Mouse (Mus musculus) lung, embryonic 15.5 days (tissue): ENCODE measurements around the gene Rbm14. TPM values are rescaled to one million over a fixed set of nuclear protein-coding genes. Genes with fewer than 3 reads are reported as not detected.

Experiments used
- ATAC-seq: fragments of 200-750 bp; cut with Nextera tagmentation; 2 replicates; pipeline ENCODE4 v1.8.0; 2017; ENCODE audit warnings: moderate number of reproducible peaks, borderline replicate concordance; ENCODE audit not compliant: low FRiP score, low TSS enrichment; ENCODE audit errors: extremely low read depth
- H3K27ac ChIP-seq: fragments of 300-500 bp; sonication (generic); 2 replicates; pipeline ENCODE4 v1.5.1; 2015; ENCODE audit warnings: moderate library complexity, mild to moderate bottlenecking, inconsistent platforms
- H3K27me3 ChIP-seq: fragments of 300-500 bp; sonication (generic); 2 replicates; pipeline ENCODE4 v1.6.1; 2015; ENCODE audit warnings: inconsistent platforms
- H3K36me3 ChIP-seq: fragments of 300-500 bp; sonication (generic); 2 replicates; pipeline ENCODE4 v1.6.1; 2015; ENCODE audit warnings: inconsistent platforms
- H3K4me1 ChIP-seq: fragments of 300-500 bp; sonication (generic); 2 replicates; pipeline ENCODE4 v1.6.1; 2015; ENCODE audit warnings: inconsistent platforms
- H3K4me2 ChIP-seq: fragments of 300-500 bp; sonication (generic); 2 replicates; pipeline ENCODE4 v1.6.1; 2015; ENCODE audit warnings: inconsistent platforms, mild to moderate bottlenecking, moderate library complexity
- H3K4me3 ChIP-seq: fragments of 300-500 bp; sonication (generic); 2 replicates; pipeline ENCODE4 v1.5.1; 2015; ENCODE audit warnings: mild to moderate bottlenecking, inconsistent platforms
- H3K9ac ChIP-seq: fragments of 300-500 bp; sonication (generic); 2 replicates; pipeline ENCODE4 v1.6.1; 2015; ENCODE audit warnings: inconsistent platforms
- H3K9me3 ChIP-seq: fragments of 300-500 bp; sonication (generic); 2 replicates; pipeline ENCODE4 v1.6.1; 2016; ENCODE audit warnings: inconsistent platforms
- WGBS: fragments of 180-500 bp; shearing (Covaris S2); methylation state at CpG from one replicate; pipeline ENCODE4 v1.1.7; 2015; 5-methylcytosine and 5-hydroxymethylcytosine counted together
- polyA plus RNA-seq: library from polyadenylated mRNA; unstranded; fragments of >200 nt; fragmentation: Nextera tagmentation; extraction: Ambion mirVana; gene quantifications from 2 replicates; pipeline ENCODE4 v1.2.1, GENCODE M21; 2015

The Rbm14 gene
- polyA plus RNA-seq, 1 experiment from 2014 or later: 95.3 TPM

DNA sequence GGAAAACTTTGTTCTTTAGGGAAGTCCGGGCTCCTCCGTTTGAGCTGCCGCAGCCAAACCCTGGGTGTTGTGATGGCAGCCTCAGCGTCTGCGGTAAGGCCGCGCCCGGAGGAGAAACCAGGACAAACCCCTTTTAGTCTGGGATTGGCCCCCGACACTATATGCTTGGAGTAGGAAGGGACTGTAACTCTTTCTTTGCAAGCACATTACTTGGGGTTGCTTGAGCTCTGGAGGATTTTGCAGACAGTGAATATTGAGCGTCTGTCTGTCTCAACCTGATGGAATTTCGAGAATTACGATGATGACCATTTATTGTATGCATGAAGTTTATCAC is 442 bp upstream of the Rbm14 start:
- peak overlapping the region; percentile 72 for H3K4me3 ChIP-seq
- peak overlapping the region; percentile 83 for H3K9ac ChIP-seq
- no peaks in the 10 kb centered on the region for H3K27me3 ChIP-seq
- WGBS: 4% methylated on average over 12 of the region's 12 CpGs
- H3K27ac ChIP-seq: peak overlapping the region; percentile 95
- H3K36me3 ChIP-seq: no peaks in the 10 kb centered on the region; the same call in 1 of the 2 replicates
- peak; percentile 46 for ATAC-seq
- no peaks in the 10 kb centered on the region for H3K9me3 ChIP-seq
- peaks cover 15% of the 10 kb centered on the region for H3K4me1 ChIP-seq
- peak overlapping the region; percentile 73 for H3K4me2 ChIP-seq

DNA sequence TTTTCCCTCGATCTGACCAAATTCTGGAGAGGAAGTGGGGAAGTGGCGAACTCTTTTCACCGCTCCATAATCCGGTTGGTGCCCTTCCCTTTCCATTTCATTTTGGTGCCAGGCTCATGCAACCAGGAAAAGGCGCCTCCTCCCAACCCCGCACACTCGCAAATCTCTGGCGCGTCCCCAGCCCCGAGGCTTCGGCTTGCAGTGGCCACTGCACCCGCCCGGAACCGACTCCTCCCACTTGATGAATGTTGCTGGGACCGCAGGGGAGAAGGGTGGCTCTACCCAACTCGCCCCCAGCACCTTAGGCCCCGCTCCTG is 730 bp downstream of the Rbm14 start:
- Histone ChIP-seq H3K4me1 (peaks cover 18% of the 10 kb centered on the region), H3K27me3 (no peaks in the 10 kb centered on the region), H3K27ac (peak overlapping the region; percentile 96), H3K9ac (peak overlapping the region; percentile 73), H3K36me3 (no peaks in the 10 kb centered on the region; the same call in 1 of the 2 replicates), H3K9me3 (no peaks in the 10 kb centered on the region), H3K4me3 (peak overlapping the region; percentile 72), H3K4me2 (peak overlapping the region; percentile 73)
- no peak for ATAC-seq
- WGBS: under 1% methylated on average over 17 of the region's 17 CpGs

DNA sequence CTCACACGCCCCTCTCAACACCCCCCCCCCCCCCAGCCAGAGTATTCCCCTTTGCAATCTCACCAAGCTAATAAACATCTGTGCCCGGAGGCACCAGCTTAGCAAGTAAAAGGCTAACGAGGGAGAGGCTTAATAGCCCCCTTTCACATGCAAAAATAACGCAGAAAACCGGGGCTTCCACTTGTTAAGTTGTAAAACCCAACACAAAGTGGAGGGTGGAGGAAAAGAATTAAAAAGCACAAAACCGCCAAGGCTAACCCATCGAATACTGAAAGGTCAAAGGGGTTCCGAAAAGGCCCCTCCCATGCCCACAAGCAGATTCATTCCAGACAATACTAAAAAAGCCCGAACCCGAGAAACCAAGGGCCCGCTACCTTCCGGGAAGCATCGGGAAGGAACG is 1.1 kb downstream of the Rbm14 start:
- H3K36me3 ChIP-seq: no peaks in the 10 kb centered on the region; the same call in 1 of the 2 replicates
- H3K9me3 ChIP-seq: no peaks in the 10 kb centered on the region
- no peak for ATAC-seq
- under 1% methylated on average over 14 of the region's 14 CpGs for WGBS
- H3K27me3 ChIP-seq: no peaks in the 10 kb centered on the region
- peak overlapping the region; percentile 73 for H3K4me2 ChIP-seq
- H3K27ac ChIP-seq: peak overlapping the region; percentile 96
- peak overlapping the region; percentile 73 for H3K9ac ChIP-seq
- peak overlapping the region; percentile 72 for H3K4me3 ChIP-seq
- H3K4me1 ChIP-seq: peaks cover 19% of the 10 kb centered on the region

DNA sequence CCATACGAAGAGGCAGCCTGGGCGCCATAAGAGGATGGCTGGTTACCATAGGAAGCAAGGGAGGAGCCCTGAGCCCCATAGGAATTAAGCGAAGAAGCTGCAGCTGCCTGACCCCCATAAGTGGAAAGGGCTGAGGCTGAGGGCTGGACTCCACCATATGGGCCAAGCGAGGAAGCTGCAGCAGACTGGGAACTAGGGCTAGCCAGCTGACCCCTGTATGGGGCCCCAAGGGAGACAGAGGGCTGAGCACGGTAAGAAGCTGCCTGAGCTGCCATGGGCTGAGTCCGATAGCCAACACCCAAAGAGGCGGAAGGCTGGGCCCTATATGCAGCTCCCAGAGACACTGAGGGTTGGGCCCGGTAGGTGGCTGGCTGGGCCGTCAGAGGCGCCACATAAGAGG is 8.2 kb downstream of the Rbm14 start:
- 0 out of 2 replicates have a peak, but pooled peaks have one; percentile 11 for ATAC-seq

DNA sequence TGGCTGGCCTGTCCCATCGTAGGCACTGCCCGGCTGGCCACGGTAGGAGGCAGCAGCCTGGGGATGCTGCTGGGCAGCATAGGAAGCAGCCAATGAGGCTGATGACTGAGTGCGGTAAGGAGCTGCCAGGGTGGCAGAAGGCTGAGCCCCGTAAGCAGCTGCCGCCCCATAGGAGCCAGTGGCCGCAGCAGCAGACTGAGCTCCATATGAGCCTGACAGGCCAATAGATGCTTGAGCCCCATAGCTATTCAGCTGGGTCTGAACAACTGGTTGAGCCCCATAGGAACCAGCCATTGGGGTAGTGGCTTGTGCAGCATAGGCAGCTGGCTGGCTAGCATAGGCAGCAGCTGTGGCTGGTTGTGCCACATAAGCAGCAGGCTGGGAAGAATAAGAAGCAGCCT is 8.7 kb downstream of the Rbm14 start:
- 0 out of 2 replicates have a peak, but pooled peaks have one; percentile 42 for ATAC-seq
- no peak overlapping the region for H3K27ac ChIP-seq
- H3K36me3 ChIP-seq: peaks cover 55% of the 10 kb centered on the region

More for the DNA sequence above, 8.2 kb downstream of the Rbm14 start:
- Histone ChIP-seq H3K36me3 (peaks cover 51% of the 10 kb centered on the region), H3K9me3 (no peaks in the 10 kb centered on the region), H3K27me3 (no peaks in the 10 kb centered on the region), H3K27ac (no peak overlapping the region), H3K4me1 (0 out of 2 replicates have a peak, but pooled peaks cover 4% of the 10 kb centered on the region), H3K4me2 (no peak overlapping the region), H3K9ac (no peak overlapping the region), H3K4me3 (no peak overlapping the region)
- WGBS: 82% methylated on average over 10 of the region's 10 CpGs

DNA sequence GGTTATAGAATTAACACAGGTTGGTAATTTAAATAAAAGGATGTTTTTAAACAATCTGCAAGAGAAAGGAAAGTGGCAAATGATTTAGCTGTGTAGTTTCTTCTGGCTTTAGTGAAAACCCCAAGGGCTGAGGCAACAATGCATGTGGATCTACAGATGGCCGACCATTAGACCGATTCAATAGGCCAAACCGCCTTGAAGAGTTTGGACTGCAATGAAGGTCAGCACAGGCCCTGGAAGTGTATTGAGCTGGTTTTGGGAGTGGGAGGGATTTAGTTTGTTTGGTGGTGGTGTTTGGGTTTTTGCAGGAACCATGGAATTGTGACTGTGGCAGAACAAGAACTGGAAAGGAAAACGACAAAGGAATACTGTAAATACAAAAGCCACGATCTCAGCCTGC is 12.4 kb downstream of the Rbm14 start:
- no peak overlapping the region for H3K9ac ChIP-seq
- peaks cover 61% of the 10 kb centered on the region for H3K36me3 ChIP-seq
- H3K27ac ChIP-seq: no peak overlapping the region
- peaks cover 12% of the 10 kb centered on the region for H3K4me1 ChIP-seq
- no peaks in the 10 kb centered on the region for H3K9me3 ChIP-seq
- H3K27me3 ChIP-seq: no peaks in the 10 kb centered on the region
- 94% methylated on average over 5 of the region's 5 CpGs for WGBS
- no peak overlapping the region for H3K4me3 ChIP-seq
- H3K4me2 ChIP-seq: no peak overlapping the region
- ATAC-seq: no peak

More for the DNA sequence above, 8.7 kb downstream of the Rbm14 start:
- Histone ChIP-seq H3K4me2 (no peak overlapping the region), H3K4me1 (0 out of 2 replicates have a peak, but pooled peaks cover 4% of the 10 kb centered on the region), H3K9ac (no peak overlapping the region), H3K27me3 (no peaks in the 10 kb centered on the region), H3K4me3 (no peak overlapping the region), H3K9me3 (no peaks in the 10 kb centered on the region)
- 93% methylated on average over 6 of the region's 7 CpGs for WGBS

DNA sequence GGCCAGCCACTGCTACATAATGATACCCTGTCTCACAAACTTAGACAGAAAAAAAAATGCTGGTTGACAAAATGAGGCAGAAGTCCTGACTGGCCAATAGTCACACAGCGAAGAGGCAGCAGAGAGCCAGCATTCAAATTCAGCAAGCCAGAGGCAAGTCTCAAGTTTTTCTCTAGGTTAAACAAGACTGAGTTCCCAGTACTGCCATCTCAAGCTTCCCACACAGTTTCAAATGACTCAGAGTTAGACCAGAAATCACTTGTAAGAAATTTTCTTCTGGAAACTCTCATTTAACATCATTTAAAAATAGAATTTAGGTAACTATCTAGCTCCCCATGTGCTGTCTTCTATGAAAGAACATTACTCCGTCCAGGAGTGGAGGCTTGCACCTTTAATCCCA is 13.6 kb downstream of the Rbm14 start:
- Histone ChIP-seq H3K9ac (no peak overlapping the region), H3K27me3 (no peaks in the 10 kb centered on the region), H3K4me1 (peaks cover 12% of the 10 kb centered on the region), H3K27ac (no peak overlapping the region), H3K4me2 (no peak overlapping the region), H3K9me3 (no peaks in the 10 kb centered on the region), H3K36me3 (peaks cover 55% of the 10 kb centered on the region), H3K4me3 (no peak overlapping the region)
- no peak for ATAC-seq
- WGBS: 97% methylated on average over 2 of the region's 2 CpGs

DNA sequence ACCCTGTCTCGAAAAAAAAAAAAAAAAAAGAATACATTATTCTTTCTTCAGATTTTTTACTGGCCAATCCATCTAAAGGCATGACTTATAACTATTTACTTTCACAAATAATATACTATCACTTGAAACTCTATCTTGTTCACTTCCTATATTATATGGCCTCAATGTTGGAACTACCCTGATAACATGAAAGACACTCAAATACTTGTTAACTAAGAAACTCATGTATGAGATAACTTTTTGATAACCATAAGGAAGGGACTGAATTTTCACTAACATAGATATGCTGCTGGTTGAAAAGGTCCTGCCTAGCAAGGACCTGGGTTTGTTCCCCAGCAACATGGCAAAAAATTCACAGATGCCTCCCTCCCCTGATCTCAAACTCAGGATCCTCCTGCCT is 15.5 kb downstream of the Rbm14 start:
- H3K4me1 ChIP-seq: peaks cover 25% of the 10 kb centered on the region
- no peak overlapping the region for H3K4me3 ChIP-seq
- H3K27me3 ChIP-seq: no peaks in the 10 kb centered on the region
- H3K27ac ChIP-seq: no peak overlapping the region
- ATAC-seq: no peak
- WGBS: 63% methylated on average over 1 of the region's 1 CpGs
- H3K9me3 ChIP-seq: no peaks in the 10 kb centered on the region
- H3K4me2 ChIP-seq: no peak overlapping the region
- peaks cover 48% of the 10 kb centered on the region for H3K36me3 ChIP-seq
- H3K9ac ChIP-seq: no peak overlapping the region

DNA sequence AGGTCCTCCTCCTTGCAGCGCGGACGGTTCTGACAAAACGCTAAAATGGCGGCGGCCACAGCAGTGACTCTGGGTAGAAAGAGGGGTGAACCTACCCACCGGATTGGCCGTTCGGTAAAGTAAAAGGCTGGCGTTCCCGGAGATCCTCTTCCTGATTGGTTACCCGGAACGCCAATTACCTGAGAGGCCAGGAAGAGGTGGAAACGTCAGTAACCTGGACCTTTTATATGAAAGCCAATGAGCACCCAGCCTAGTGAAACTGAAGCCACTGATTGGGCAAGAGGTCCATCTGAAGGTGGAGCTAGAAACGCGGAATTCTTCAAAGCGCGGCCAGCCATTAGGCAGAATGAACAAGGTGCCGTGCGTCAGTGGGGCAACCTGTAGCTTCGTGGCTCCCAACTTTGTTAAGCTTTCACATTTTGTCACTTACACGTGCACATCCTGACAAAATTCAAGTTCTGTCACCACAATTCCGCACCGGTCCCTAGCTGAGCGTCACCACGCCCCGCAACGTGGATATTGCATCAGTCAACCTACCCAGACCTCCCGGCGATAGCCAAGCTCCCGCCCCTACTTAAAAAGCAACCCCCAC is 17.5 kb downstream of the Rbm14 start, which contains the start of gene Rbm4:
TSS of gene Rbm4 (minus strand) at position 71 of the 592 bp plus-strand sequence.
- Histone ChIP-seq H3K36me3 (peaks cover 42% of the 10 kb centered on the region), H3K9ac (peak within 1 kb of the TSS; percentile 71), H3K4me3 (peak within 1 kb of the TSS; percentile 71), H3K9me3 (no peaks in the 10 kb centered on the region), H3K4me1 (peaks cover 37% of the 10 kb centered on the region), H3K4me2 (peak within 1 kb of the TSS; percentile 74), H3K27me3 (no peaks in the 10 kb centered on the region), H3K27ac (peak within 1 kb of the TSS; percentile 81)
- under 1% methylated on average over 31 of the region's 31 CpGs for WGBS
- peak; percentile 98 for ATAC-seq

DNA sequence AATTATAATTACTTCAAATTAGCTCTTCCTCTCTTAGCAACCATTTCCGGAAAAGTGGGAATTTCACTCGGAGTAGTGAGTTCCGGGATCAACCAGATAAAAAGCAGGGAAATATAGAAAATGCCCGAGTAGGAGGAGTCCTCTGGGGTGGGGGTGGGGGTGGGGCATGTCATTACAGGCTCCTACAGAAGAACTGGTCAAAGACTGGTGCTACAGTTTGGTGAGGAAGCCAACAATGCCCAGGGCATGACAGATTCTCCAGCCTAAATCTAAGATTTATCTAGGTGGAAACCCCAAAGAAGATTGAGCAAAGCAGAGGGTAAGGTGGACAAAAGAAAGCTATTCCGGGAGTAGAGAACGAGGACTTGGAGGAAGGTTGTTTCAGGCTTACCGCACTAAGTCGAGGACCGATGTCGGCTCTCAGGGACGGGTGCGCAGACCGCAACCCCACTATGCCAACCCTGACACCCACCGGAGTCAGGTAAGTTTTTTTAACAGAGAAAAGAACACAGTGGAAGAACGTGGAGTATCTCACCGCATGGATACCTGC is 18.1 kb downstream of the Rbm14 start:
- under 1% methylated on average over 16 of the region's 16 CpGs for WGBS
- no peaks in the 10 kb centered on the region for H3K27me3 ChIP-seq
- peak overlapping the region; percentile 81 for H3K27ac ChIP-seq
- peak overlapping the region; percentile 74 for H3K4me2 ChIP-seq
- peak overlapping the region; percentile 71 for H3K9ac ChIP-seq
- peak overlapping the region; percentile 71 for H3K4me3 ChIP-seq
- H3K4me1 ChIP-seq: peaks cover 37% of the 10 kb centered on the region
- no peaks in the 10 kb centered on the region for H3K9me3 ChIP-seq
- peaks cover 41% of the 10 kb centered on the region for H3K36me3 ChIP-seq
- peak; percentile 35; the same call in 1 of the 2 replicates for ATAC-seq

DNA sequence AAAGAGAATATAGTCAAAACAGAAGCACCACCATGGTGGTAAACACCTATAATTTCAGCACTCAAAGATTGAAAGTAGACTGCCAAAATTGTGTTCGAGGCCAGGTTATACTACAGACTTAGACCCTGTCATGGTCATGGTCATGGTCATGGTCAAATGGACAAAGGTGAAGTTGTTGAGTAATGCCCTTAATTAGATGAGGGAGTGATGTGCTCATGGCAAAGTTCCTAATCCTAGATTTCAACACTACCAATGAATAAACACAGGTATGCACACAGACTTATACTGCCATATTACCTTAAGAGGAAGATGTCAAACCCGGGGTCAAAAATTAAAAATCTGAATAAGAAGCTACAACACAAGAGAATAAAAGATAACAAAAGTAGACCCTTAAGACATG is 25.1 kb downstream of the Rbm14 start:
- 91% methylated on average over 2 of the region's 2 CpGs for WGBS
- Histone ChIP-seq H3K4me3 (no peak overlapping the region), H3K36me3 (peaks cover 85% of the 10 kb centered on the region)

DNA sequence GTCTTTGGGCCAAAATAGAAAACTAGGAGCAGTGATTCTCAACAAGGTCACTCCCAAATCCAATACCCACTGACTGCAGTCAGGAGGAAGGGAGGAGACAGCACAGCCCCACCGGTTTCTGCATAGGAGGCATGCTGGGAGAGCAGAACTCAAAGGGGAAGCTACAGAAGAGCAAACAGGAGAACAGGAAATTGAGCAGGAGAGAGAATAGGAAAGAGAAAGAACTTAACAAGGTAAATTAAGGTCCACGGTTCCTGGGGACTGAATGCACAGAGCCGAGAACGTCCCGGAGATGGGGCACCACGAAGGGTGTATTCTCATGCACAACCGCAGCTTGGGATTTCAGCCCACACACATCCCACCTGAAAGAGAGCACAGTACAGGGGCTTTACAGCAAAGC is 26.2 kb downstream of the Rbm14 start:
- Histone ChIP-seq H3K4me3 (no peak overlapping the region), H3K27me3 (no peaks in the 10 kb centered on the region), H3K36me3 (peaks cover 83% of the 10 kb centered on the region), H3K9me3 (no peaks in the 10 kb centered on the region), H3K4me2 (no peak overlapping the region), H3K27ac (no peak overlapping the region), H3K4me1 (peaks cover 5% of the 10 kb centered on the region), H3K9ac (no peak overlapping the region)
- ATAC-seq: no peak
- WGBS: 87% methylated on average over 7 of the region's 7 CpGs

More for the DNA sequence above, 25.1 kb downstream of the Rbm14 start:
- no peaks in the 10 kb centered on the region for H3K27me3 ChIP-seq
- H3K4me1 ChIP-seq: peaks cover 16% of the 10 kb centered on the region
- no peak overlapping the region for H3K27ac ChIP-seq
- no peak overlapping the region for H3K9ac ChIP-seq
- no peaks in the 10 kb centered on the region for H3K9me3 ChIP-seq
- ATAC-seq: no peak
- H3K4me2 ChIP-seq: no peak overlapping the region
